Mouse (Mus musculus): Measurements from ENCODE around the gene Slc9a3.

The Slc9a3 gene

GRCm38 (mm10) chr13:74121141-74121602 lies at the start of gene Slc9a3:
Gene Slc9a3, plus strand, starts transcription at chr13:74121457.
- DNase-seq = peak; percentile 27

- no peak for DNase-seq
Measured at GRCm38 (mm10) chr13:74071714-74072113, 49.5 kb upstream of the Slc9a3 start.

- no peak for DNase-seq
Measured at GRCm38 (mm10) chr13:74073369-74073768, 47.9 kb upstream of the Slc9a3 start.

- DNase-seq = no peak
Measured at GRCm38 (mm10) chr13:74090265-74090664, 31.0 kb upstream of the Slc9a3 start.

GRCm38 (mm10) chr13:74095936-74096335 lies 25.3 kb upstream of the Slc9a3 start:
- DNase-seq = no peak

GRCm38 (mm10) chr13:74096715-74097363 lies 24.4 kb upstream of the Slc9a3 start:
- DNase-seq = peak; percentile 50

GRCm38 (mm10) chr13:74098913-74099312 lies 22.3 kb upstream of the Slc9a3 start:
- DNase-seq = no peak

- DNase-seq = no peak
Measured at GRCm38 (mm10) chr13:74102108-74102830, 19.0 kb upstream of the Slc9a3 start.

- DNase-seq = no peak
Measured at GRCm38 (mm10) chr13:74102831-74103582, 18.2 kb upstream of the Slc9a3 start.

GRCm38 (mm10) chr13:74104417-74104816 lies 16.8 kb upstream of the Slc9a3 start:
- DNase-seq = no peak

GRCm38 (mm10) chr13:74107410-74107809 lies 13.8 kb upstream of the Slc9a3 start:
- no peak for DNase-seq

GRCm38 (mm10) chr13:74112593-74112992 lies 8.7 kb upstream of the Slc9a3 start:
- no peak for DNase-seq

GRCm38 (mm10) chr13:74113626-74114191 lies 7.5 kb upstream of the Slc9a3 start:
- no peak for DNase-seq

- no peak for DNase-seq
Measured at GRCm38 (mm10) chr13:74121795-74122330, 606 bp downstream of the Slc9a3 start.

GRCm38 (mm10) chr13:74122632-74123031 lies 1.4 kb downstream of the Slc9a3 start:
- DNase-seq = no peak

GRCm38 (mm10) chr13:74127571-74127970 lies 6.3 kb downstream of the Slc9a3 start:
- DNase-seq = no peak

- no peak for DNase-seq
Measured at GRCm38 (mm10) chr13:74129909-74130308, 8.7 kb downstream of the Slc9a3 start.

GRCm38 (mm10) chr13:74138906-74139647 lies 17.8 kb downstream of the Slc9a3 start:
- DNase-seq = no peak

- no peak for DNase-seq
Measured at GRCm38 (mm10) chr13:74140793-74141192, 19.5 kb downstream of the Slc9a3 start.

GRCm38 (mm10) chr13:74143282-74143681 lies 22.0 kb downstream of the Slc9a3 start:
- no peak for DNase-seq

GRCm38 (mm10) chr13:74144120-74144884 lies 23.0 kb downstream of the Slc9a3 start:
- DNase-seq = no peak
